Mouse (Mus musculus): ENCODE data around the gene Mtf1.
A peak's percentile ranks its signal among the peaks of the same experiment; 100 is the strongest.

The Mtf1 gene

DNA sequence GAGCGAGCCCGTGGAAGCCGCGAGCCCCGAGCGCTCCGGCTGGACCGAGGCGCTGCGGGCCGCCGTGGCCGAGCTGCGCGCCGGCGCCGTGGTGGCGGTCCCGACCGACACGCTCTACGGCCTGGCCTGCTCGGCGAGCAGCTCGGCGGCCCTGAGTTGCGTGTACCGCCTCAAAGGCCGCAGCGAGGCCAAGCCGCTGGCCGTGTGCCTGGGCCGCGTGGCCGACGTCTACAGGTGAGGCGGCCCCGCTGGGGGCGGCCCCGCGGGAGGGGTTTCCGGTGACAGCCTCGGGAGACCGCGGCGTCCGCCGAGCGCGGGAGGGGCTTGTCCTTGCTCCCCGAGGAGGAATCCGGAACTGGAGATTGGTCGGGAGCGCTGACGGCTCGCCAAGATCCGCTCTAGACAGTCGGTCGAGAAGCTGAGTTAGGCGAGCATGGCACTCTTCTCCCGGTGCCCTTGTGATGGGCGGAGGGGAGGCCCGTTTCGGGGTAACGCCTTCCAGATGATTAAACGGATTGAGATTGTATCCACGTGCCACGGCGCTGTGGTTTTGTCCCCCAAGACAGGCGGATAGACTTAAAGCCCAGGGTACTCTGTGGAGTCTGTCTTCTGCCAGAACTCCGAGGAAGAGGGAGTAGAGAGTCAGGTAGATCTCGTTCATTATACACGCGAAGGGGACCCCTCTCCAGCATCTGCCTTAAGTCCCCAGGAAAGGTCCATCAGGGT is 49.2 kb downstream of the Mtf1 start, which contains the start of gene 1110065P20Rik:
Gene 1110065P20Rik, minus strand, starts transcription at position 264 of the 726 bp plus-strand sequence.
- DNase-seq (ENCODE audit: extremely low spot score): peak; percentile 63

DNA sequence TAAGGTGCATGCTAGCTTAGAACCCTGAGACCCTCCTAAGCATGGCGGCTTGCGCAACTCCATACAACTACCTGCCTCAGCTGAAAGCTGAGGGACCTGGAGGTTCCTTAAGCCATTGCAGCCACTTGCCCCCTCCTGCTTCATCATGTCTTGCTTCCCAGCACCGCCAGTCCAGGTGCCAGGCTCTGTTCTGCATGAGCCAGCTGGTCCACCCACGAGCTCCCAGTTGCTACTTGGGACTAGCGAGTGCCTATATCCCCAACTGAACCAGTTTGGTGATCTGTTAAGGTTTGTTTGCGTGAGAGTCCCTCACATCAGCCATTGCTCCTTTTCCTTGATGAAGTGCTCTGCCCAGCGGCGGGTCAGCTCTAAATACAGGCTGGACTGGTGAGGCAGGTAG is 54.4 kb downstream of the Mtf1 start:
- no peak for DNase-seq (ENCODE audit: extremely low spot score)

DNA sequence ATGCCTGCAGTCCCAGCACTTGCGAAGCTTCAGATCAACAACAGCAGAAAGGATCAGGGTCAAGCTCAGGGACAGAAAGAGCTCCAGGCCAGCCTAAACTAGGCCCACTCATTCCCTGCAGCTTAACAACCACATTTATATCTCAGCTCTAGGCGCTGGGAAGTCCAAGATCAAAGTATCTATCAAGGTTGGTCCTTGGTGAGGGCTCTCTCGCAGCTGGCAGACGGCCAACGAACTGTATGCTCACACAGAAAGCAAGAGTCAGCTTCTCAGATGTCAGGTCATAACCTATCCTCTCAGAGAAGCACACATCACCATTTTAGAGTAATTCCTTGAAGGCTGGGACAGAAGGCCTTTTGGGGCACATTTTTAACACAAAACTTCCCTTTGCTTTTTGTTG is 56.5 kb downstream of the Mtf1 start:
- no peak for DNase-seq (ENCODE audit: extremely low spot score)

GRCm38 (mm10) chr4:124860446-124860845 is 58.5 kb downstream of the Mtf1 start:
- peak; percentile 79 for DNase-seq (ENCODE audit: extremely low spot score)

- DNase-seq (ENCODE audit: extremely low spot score): peak; percentile 13
These were observed 59.6 kb downstream of the Mtf1 start, which contains the start of gene Maneal for GRCm38 (mm10) chr4:124861283-124862188. Maneal (minus strand) TSS chr4:124862171.

- no peak for DNase-seq (ENCODE audit: extremely low spot score)
These were observed 70.8 kb downstream of the Mtf1 start for GRCm38 (mm10) chr4:124872719-124873118.

DNA sequence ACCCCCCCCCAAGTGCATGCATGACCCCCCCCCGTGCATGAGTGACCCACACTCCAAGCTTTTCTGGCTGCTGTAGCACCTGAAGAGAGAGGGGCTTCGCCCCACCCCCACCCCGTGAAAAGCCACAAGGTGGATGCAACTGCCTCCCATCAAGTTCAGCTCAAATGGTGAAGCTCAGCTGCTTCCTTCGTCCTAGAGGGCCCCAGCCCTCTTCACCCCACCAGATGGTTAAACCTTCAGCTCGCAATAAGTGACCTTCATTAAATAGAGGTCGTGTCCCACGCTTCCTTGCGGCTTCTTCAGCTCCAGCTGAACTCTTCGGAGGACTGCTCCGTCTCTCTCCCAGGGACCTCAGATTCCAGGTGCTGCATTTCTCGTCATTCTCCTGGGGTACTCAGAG is 78.7 kb downstream of the Mtf1 start, which contains the start of gene Epha10:
Gene Epha10, plus strand, starts transcription at position 301 of the 400 bp plus-strand sequence.
- DNase-seq (ENCODE audit: extremely low spot score): no peak

GRCm38 (mm10) chr4:124881341-124881908 is 79.5 kb downstream of the Mtf1 start:
- peak; percentile 88 for DNase-seq (ENCODE audit: extremely low spot score)

GRCm38 (mm10) chr4:124882151-124882729 is 80.3 kb downstream of the Mtf1 start:
- DNase-seq (ENCODE audit: extremely low spot score): peak; percentile 60

DNA sequence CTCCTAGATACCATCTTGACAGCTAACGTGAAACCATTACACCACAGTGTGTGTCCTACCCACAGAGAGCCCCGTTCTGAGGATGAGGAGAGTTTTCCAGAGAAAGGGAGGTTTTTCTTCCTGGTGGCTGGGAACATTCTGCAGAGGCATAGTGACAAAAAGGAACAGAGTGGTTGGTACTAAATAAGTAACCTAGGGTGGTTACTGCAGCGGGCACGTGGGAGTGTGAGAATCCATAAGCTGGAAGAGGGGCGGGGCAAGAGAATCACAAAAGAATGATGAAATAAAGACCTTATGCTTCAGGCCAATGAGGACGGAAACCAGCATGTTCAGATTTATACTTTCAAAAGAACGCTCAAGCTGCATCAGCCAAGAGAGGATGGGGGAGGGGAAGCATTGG is 86.8 kb downstream of the Mtf1 start:
- no peak for DNase-seq (ENCODE audit: extremely low spot score)

GRCm38 (mm10) chr4:124889935-124890334 is 88.0 kb downstream of the Mtf1 start:
- no peak for DNase-seq (ENCODE audit: extremely low spot score)

DNA sequence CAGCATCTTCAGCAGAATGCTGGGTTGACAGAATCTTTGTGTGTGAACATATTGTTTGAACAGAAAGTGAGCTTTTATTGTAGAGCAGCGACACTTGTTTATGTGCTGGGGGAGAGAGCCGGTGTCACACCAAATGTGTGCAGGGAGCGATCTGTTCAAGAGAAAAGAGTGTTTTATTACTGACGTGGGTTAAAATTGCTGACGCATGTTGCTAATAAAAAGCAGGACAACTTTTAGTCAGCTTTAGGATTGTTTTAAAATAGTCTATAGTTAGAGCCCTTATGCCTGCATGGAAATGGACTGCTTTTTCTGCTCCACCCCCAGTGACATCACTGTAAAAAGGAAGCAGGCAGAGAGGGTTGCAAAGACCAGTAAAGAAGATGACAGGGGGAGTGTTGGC is 88.9 kb downstream of the Mtf1 start:
- no peak for DNase-seq (ENCODE audit: extremely low spot score)

GRCm38 (mm10) chr4:124893769-124894168 is 91.9 kb downstream of the Mtf1 start:
- no peak for DNase-seq (ENCODE audit: extremely low spot score)

DNA sequence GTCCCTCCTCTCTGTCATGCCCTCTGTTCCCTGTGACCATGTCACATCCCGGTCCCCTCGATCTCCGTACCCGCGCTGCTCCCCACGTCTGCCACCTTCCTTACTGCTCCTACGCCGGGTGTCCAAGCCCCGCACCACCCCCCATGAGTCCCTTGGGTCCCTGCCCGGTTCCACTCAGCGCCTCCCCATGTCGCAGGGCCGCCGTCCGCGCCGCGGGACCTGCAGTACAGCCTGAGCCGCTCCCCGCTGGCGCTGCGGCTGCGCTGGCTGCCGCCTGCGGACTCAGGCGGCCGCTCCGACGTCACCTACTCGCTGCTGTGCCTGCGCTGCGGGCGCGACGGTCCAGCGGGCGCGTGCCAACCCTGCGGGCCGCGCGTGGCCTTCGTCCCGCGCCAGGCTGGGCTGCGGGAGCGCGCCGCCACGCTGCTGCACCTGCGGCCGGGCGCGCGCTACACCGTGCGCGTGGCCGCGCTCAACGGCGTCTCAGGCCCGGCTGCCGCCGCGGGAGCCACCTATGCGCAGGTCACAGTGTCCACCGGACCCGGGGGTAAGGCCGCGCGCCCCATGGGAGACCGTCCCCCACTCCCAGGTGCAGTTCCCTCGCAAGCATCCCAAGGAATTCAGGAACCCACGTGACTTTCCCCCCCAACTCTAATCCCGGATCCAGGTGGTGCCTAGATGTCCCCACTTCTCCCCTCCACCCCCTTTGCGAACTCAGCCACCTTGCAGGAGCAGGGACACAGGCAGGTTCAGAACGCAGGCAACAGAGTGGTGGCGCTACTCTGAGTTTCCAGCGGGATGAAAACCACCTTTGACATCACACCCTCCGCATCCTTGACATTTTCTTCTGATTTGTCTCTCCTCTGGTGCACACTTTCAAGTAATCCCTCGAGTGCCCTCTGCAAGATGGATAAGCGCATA is 92.9 kb downstream of the Mtf1 start:
- DNase-seq (ENCODE audit: extremely low spot score): no peak

DNA sequence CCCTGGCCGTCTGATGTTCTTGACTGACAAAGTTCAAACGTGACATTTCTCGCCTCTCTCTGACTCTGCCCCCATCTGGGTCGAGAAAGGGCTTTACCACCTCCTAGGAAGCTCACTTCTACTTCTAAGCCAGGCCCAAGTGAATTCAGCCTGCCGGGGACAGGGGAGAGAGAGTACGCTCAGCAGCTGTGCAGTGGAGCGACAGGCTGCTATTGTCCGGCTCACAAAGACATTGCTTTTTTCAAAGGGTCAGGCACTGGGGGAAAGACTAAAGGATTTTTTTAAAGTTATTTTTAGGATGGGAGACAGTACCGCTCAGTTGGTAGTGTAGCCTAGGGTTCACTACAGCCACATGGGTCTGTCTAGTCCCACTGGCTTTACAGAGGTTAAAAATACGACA is 96.5 kb downstream of the Mtf1 start:
- DNase-seq (ENCODE audit: extremely low spot score): no peak
